Mouse (Mus musculus): ENCODE measurements around the gene Gm9964. TPM values are rescaled to one million over a fixed set of nuclear protein-coding genes. Genes with fewer than 3 reads are reported as not detected.
A peak's percentile ranks its signal among the peaks of the same experiment; 100 is the strongest.

Gene Gm9964
- total and polyA plus RNA-seq, 2 experiments from 2014 or later, result not detected

DNA sequence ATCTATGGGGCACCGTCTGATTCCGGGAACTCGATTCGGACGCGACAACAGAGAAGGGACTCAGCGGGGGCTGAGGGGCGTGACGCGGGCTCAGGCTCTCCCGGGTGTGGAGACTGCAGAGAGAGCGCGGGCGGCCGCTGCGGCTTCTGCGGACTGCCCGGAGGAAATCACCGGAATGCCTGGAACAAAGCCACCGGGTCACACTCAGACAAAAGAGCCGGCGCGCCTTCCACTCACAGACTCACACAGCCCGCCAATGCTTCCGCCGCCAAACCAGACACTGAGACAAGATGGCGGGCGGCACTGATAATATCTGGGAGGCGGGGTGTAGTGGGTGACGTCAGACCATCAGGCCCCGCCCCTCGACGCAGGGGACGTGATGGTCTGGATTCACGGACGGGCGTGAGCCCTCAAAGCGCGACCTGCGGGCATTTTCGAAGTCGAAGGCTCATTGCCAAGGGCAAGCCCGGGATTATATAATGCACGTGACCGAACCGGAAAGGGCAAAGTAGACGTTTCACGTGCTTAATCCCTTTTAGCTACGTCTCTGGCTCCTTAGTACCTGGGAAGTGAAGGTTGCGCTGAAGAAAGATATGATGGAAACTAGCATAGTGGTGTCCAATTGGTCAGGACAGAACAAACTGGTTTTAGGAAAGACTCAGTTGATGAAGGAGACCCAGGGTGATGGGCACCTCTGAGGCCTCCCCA lies 42.2 kb downstream of the Gm9964 start, which contains the start of gene Wsb1:
TSS of gene Wsb1 (minus strand) at position 281 of the 708 bp plus-strand sequence.
- Histone ChIP-seq H3K27me3 (ENCODE audit: insufficient read depth, low read length) (no peaks in the 10 kb centered on the region), H3K4me2 (ENCODE audit: low read depth, low read length) (peak within 1 kb of the TSS; percentile 91), H3K27ac (peak within 1 kb of the TSS; percentile 96), H3K9me3 (ENCODE audit: low read length) (no peaks in the 10 kb centered on the region), H3K4me3 (ENCODE audit: low read length) (peak within 1 kb of the TSS; percentile 82), H3K36me3 (ENCODE audit: insufficient read depth, low read length) (peaks cover 4% of the 10 kb centered on the region; the same call in 1 of the 2 replicates), H3K9ac (replicated peaks; ENCODE audit: low read length) (peak within 1 kb of the TSS; percentile 97), H3K4me1 (ENCODE audit: insufficient read depth, low read length) (peaks cover 12% of the 10 kb centered on the region; the same call in 1 of the 2 replicates)
- 1% methylated on average over 50 of the region's 50 CpGs for WGBS
- DNase-seq (ENCODE audit: low spot score) (peak; percentile 95), ATAC-seq (peak; percentile 97)
- TF ChIP-seq CTCF (IDR thresholded peaks at IDR 0.05; ENCODE audit: low read depth), result no peak

DNA sequence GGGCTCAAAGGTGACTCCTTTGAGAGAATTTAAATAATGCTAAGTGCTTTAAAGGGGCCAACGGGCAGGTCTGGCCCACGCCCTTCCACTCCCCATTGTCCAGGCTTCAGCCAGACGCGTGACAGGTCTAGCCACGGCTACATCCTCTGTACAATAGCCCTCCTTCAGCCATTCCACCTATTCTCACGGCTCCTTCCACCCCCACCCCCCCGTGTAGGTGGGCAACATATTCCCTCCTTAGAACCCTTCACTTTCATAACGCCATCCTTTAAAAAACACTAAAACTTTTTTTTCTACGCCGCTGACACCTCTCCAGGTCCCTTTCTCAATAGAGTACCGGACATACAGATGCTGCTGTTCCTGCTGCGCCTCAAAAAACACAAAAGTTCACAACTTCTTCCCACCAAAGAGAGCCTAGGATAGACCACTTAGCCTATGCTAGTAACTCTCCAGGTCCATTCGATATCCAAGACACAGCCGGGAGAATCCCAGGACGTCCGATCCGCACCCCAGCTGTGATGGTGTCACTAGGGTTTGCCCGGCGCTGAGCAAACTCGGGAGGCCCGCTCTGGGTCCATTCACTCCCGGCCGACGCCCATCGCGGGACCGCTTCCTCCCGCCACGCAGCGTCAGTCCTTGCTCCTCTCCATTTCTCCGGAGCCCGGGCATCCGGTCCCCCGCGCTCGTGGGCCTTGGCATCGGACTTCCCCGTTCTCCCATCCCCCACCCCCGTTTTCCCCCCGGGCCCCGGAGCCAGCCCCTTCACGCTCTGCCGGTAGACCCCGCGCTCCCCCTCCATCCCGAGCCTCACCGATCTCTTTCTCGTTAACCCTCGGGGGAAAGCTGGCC lies 42.9 kb downstream of the Gm9964 start:
- Histone ChIP-seq H3K4me1 (ENCODE audit: insufficient read depth, low read length) (peaks cover 12% of the 10 kb centered on the region; the same call in 1 of the 2 replicates), H3K27me3 (ENCODE audit: insufficient read depth, low read length) (no peaks in the 10 kb centered on the region), H3K27ac (peak overlapping the region; percentile 96), H3K9me3 (ENCODE audit: low read length) (no peaks in the 10 kb centered on the region), H3K36me3 (ENCODE audit: insufficient read depth, low read length) (peaks cover 7% of the 10 kb centered on the region; the same call in 1 of the 2 replicates), H3K9ac (replicated peaks; ENCODE audit: low read length) (peak overlapping the region; percentile 97), H3K4me2 (ENCODE audit: low read depth, low read length) (peak overlapping the region; percentile 91), H3K4me3 (ENCODE audit: low read length) (peak overlapping the region; percentile 82)
- under 1% methylated on average over 49 of the region's 49 CpGs for WGBS
- no peak for TF ChIP-seq CTCF (IDR thresholded peaks at IDR 0.05; ENCODE audit: low read depth)
- DNase-seq (ENCODE audit: low spot score) (peak; percentile 22), ATAC-seq (peak; percentile 54)

DNA sequence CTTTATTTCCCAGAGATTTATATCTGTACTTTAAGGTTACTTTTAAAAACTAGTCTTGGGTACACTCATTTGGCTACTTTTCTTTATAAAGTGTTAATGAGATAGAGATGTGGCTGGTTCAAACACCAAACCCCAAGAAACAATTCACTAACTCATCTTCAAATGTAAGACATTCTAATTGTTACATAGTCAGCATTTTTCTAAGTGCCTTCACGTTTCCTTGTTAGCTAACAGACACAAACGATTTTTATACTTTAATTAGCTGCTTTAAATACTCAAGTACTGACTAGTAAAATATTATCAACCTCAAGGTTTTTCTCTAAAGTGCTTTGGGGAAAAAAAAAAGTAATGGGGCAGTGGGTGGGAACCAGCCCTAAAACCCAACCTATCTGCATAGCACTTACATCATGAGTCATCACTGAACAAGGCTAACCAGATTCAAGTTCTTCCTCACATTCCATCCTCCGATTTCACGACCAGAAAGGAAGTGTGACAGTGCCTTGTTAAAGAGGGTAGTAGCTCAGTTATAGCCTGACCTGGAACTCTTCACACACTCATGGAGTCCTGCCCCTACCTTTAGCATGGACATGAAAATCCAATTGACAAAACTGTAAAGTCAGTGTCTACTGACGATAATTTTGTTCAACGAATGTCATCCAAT lies 43.7 kb downstream of the Gm9964 start:
- ATAC-seq, result no peak
- no peak for TF ChIP-seq CTCF (IDR thresholded peaks at IDR 0.05; ENCODE audit: low read depth)
- H3K4me1 ChIP-seq (ENCODE audit: insufficient read depth, low read length), result peaks cover 12% of the 10 kb centered on the region; the same call in 1 of the 2 replicates
- H3K4me3 ChIP-seq (ENCODE audit: low read length), result peak overlapping the region; percentile 82
- H3K9me3 ChIP-seq (ENCODE audit: low read length), result no peaks in the 10 kb centered on the region
- H3K9ac ChIP-seq (replicated peaks; ENCODE audit: low read length), result peak overlapping the region; percentile 97
- peak overlapping the region; percentile 91 for H3K4me2 ChIP-seq (ENCODE audit: low read depth, low read length)
- H3K36me3 ChIP-seq (ENCODE audit: insufficient read depth, low read length), result peaks cover 7% of the 10 kb centered on the region; the same call in 1 of the 2 replicates
- WGBS, result 10% methylated on average over 6 of the region's 6 CpGs
- DNase-seq (ENCODE audit: low spot score), result peak; percentile 4
- no peaks in the 10 kb centered on the region for H3K27me3 ChIP-seq (ENCODE audit: insufficient read depth, low read length)
- peak overlapping the region; percentile 96; the same call in 1 of the 2 replicates for H3K27ac ChIP-seq

Other genes starting within 250 kb of the Gm9964 start
- gene Ksr1, start 150.5 kb downstream of the Gm9964 start, total RNA-seq (2014; rRNA removed), result 48.0 and 51.3 TPM in 2 replicates
- gene Ksr1, start 150.5 kb downstream of the Gm9964 start, polyA plus RNA-seq (2015; fragmentation: Nextera tagmentation; extraction: Ambion mirVana), result 1.9 and 2.5 TPM in 2 replicates
- 202 and 216 TPM in 2 replicates for gene Wsb1, start 42.2 kb downstream of the Gm9964 start, total RNA-seq (2014; rRNA removed)
- gene Wsb1, start 42.2 kb downstream of the Gm9964 start, polyA plus RNA-seq (2015; fragmentation: Nextera tagmentation; extraction: Ambion mirVana), result 202 and 245 TPM in 2 replicates
- gene Nf1, start 42.8 kb upstream of the Gm9964 start, total RNA-seq (2014; rRNA removed), result 68.4 and 73.6 TPM in 2 replicates
- gene Nf1, start 42.8 kb upstream of the Gm9964 start, polyA plus RNA-seq (2015; fragmentation: Nextera tagmentation; extraction: Ambion mirVana), result 7.3 and 8.7 TPM in 2 replicates
- 21.0 and 27.7 TPM in 2 replicates for gene Omg, start 207.2 kb upstream of the Gm9964 start, total RNA-seq (2014; rRNA removed)
- 33.2 and 34.8 TPM in 2 replicates for gene Omg, start 207.2 kb upstream of the Gm9964 start, polyA plus RNA-seq (2015; fragmentation: Nextera tagmentation; extraction: Ambion mirVana)
- not detected in 2 replicates for gene Evi2b, start 226.9 kb upstream of the Gm9964 start, total RNA-seq (2014; rRNA removed)
- gene Evi2b, start 226.9 kb upstream of the Gm9964 start, polyA plus RNA-seq (2015; fragmentation: Nextera tagmentation; extraction: Ambion mirVana), result 0.25 and 0.52 TPM in 2 replicates
- 0.11 and 0.16 TPM in 2 replicates for gene Evi2, start 233.7 kb upstream of the Gm9964 start, total RNA-seq (2014; rRNA removed)
- 0.21 and 0.54 TPM in 2 replicates for gene Evi2, start 233.7 kb upstream of the Gm9964 start, polyA plus RNA-seq (2015; fragmentation: Nextera tagmentation; extraction: Ambion mirVana)
- 2.3 and 3.0 TPM in 2 replicates for gene Evi2a, start 233.7 kb upstream of the Gm9964 start, total RNA-seq (2014; rRNA removed)
- gene Evi2a, start 233.7 kb upstream of the Gm9964 start, polyA plus RNA-seq (2015; fragmentation: Nextera tagmentation; extraction: Ambion mirVana), result 4.5 and 5.9 TPM in 2 replicates

All from hindbrain, postnatal 0 days (tissue).